Mouse (Mus musculus) lung, adult 10 weeks (tissue): ENCODE data around the gene Fbxw11. TPM values are rescaled to one million over a fixed set of nuclear protein-coding genes. Genes with fewer than 3 reads are reported as not detected.

Experiments used
- polyA plus RNA-seq: library from polyadenylated mRNA; stranded (reverse); fragments of 350-450 nt; fragmentation: Illumina TruSeq; extraction: RNeasy Lipid Tissue Mini Kit (QIAGEN cat#74804); gene quantifications from one replicate; pipeline ENCODE4 v1.2.3, GENCODE M21; 2014; ENCODE audit warnings: low read depth, low replicate concordance; ENCODE audit not compliant: insufficient read depth

Fbxw11 gene
- polyA plus RNA-seq = 27.6 TPM

GRCm38 (mm10) chr11:32642249-32642876, at the start of gene Fbxw11:
Gene Fbxw11 (plus strand): TSS chr11:32642724.

Other genes with a start within 250 kb of the Fbxw11 start
- 5.0 TPM for gene Ubtd2, start 187.4 kb upstream of the Fbxw11 start, polyA plus RNA-seq
- gene Efcab9, start 110.6 kb upstream of the Fbxw11 start, polyA plus RNA-seq = not detected
- gene Stk10, start 109.4 kb upstream of the Fbxw11 start, polyA plus RNA-seq = 8.5 TPM
- not detected for gene Smim23, start 181.9 kb downstream of the Fbxw11 start, polyA plus RNA-seq